Mouse (Mus musculus): ENCODE measurements around the gene Hist1h2bn.
"Not testable (repeated sequence)": the region's sequence is repeated elsewhere in the genome, so short reads cannot be mapped to it uniquely, and the experiment has no call there.

- not testable (repeated sequence) for TF ChIP-seq EP300, CTCF (IDR thresholded peaks at IDR 0.05)
These were observed 43.2 kb downstream of the Hist1h2bn start for GRCm38 (mm10) chr13:21797163-21797562.
